Mouse (Mus musculus) myocyte (in vitro differentiated cells): Measurements from ENCODE around the gene Taf10. TPM values are rescaled to one million over a fixed set of nuclear protein-coding genes. Genes with fewer than 3 reads are reported as not detected.

Source experiments
- H3K27me3 ChIP-seq: one replicate; pipeline ENCODE4 v1.6.1; 2011; ENCODE audit not compliant: control insufficient read depth, insufficient read depth, insufficient read length
- H3K36me3 ChIP-seq: one replicate; pipeline ENCODE4 v1.6.1; 2011; ENCODE audit not compliant: control insufficient read depth, insufficient read depth
- H3K4me2 ChIP-seq: one replicate; pipeline ENCODE4 v1.6.1; 2011; ENCODE audit warnings: low read depth, control low read depth
- H3K4me3 ChIP-seq: one replicate; pipeline ENCODE4 v1.5.1; 2011; ENCODE audit warnings: mild to moderate bottlenecking, control low read depth, moderate library complexity
- H3K79me2 ChIP-seq: one replicate; pipeline ENCODE4 v1.6.1; 2011; ENCODE audit not compliant: control insufficient read depth, insufficient read depth
- H3ac ChIP-seq: one replicate; pipeline ENCODE4 v1.6.1; 2011; ENCODE audit not compliant: control insufficient read depth, insufficient read length
- CEBPB ChIP-seq: IDR thresholded peaks from 2 replicates; pipeline ENCODE4 v1.6.1; 2011; ENCODE audit warnings: mild to moderate bottlenecking, moderate library complexity; ENCODE audit not compliant: poor library complexity, insufficient read depth, severe bottlenecking
- E2F4 ChIP-seq: IDR thresholded peaks from one replicate; pipeline ENCODE4 v1.6.1; 2011; ENCODE audit warnings: mild to moderate bottlenecking, control low read depth, moderate library complexity; ENCODE audit not compliant: insufficient read depth
- MAX ChIP-seq: IDR thresholded peaks from one replicate; pipeline ENCODE4 v1.6.1; 2011; ENCODE audit warnings: low read depth, mild to moderate bottlenecking, control low read depth
- MYOD1 ChIP-seq, 3 experiments: IDR thresholded peaks; one replicate each; pipeline ENCODE4 v1.6.1; 2011; ENCODE audit warnings: control low read depth in 2 of 3, low read depth in 2 of 3, mild to moderate bottlenecking in 2 of 3, moderate library complexity in 1 of 3; ENCODE audit not compliant: insufficient read length in 2 of 3, control insufficient read depth in 1 of 3
- MYOG ChIP-seq, 3 experiments: IDR thresholded peaks; one replicate each; pipeline ENCODE4 v1.6.1; 2011; ENCODE audit warnings: control low read depth in 2 of 3, low read depth in 2 of 3, mild to moderate bottlenecking in 2 of 3; ENCODE audit not compliant: insufficient read length in 2 of 3, control insufficient read depth in 1 of 3, insufficient read depth in 1 of 3
- POLR2A ChIP-seq: IDR thresholded peaks from one replicate; pipeline ENCODE4 v1.6.1; 2011; ENCODE audit warnings: low read depth, mild to moderate bottlenecking, control low read depth, moderate library complexity; ENCODE audit not compliant: insufficient read length
- POLR2AphosphoS2 ChIP-seq: IDR thresholded peaks from one replicate; pipeline ENCODE4 v1.6.1; 2011; ENCODE audit warnings: low read depth, control low read depth; ENCODE audit not compliant: insufficient read length
- REST ChIP-seq: IDR thresholded peaks from one replicate; pipeline ENCODE4 v1.6.1; 2011; ENCODE audit warnings: mild to moderate bottlenecking, control low read depth, moderate library complexity; ENCODE audit not compliant: insufficient read depth, insufficient read length
- SRF ChIP-seq: IDR thresholded peaks from one replicate; pipeline ENCODE4 v1.6.1; 2011; ENCODE audit warnings: low read depth; ENCODE audit not compliant: control insufficient read depth, insufficient read length
- TCF12 ChIP-seq: IDR thresholded peaks from one replicate; pipeline ENCODE4 v1.6.1; 2011; ENCODE audit warnings: mild to moderate bottlenecking, control low read depth; ENCODE audit not compliant: poor library complexity, insufficient read depth, severe bottlenecking
- TCF3 ChIP-seq: IDR thresholded peaks from one replicate; pipeline ENCODE4 v1.6.1; 2011; ENCODE audit warnings: low read depth, control low read depth; ENCODE audit not compliant: insufficient read length
- USF1 ChIP-seq: IDR thresholded peaks from one replicate; pipeline ENCODE4 v1.6.1; 2011; ENCODE audit warnings: low read depth, mild to moderate bottlenecking, control low read depth, moderate library complexity
- polyA plus RNA-seq: library from polyadenylated mRNA; unstranded; fragments of >200 nt; fragmentation: generic; extraction: Trizol; gene quantifications from one replicate; pipeline ENCODE4 v1.2.1, GENCODE M21; 2012; ENCODE audit warnings: missing spikeins

Taf10 gene
- polyA plus RNA-seq, 1 experiment = 249 TPM

DNA sequence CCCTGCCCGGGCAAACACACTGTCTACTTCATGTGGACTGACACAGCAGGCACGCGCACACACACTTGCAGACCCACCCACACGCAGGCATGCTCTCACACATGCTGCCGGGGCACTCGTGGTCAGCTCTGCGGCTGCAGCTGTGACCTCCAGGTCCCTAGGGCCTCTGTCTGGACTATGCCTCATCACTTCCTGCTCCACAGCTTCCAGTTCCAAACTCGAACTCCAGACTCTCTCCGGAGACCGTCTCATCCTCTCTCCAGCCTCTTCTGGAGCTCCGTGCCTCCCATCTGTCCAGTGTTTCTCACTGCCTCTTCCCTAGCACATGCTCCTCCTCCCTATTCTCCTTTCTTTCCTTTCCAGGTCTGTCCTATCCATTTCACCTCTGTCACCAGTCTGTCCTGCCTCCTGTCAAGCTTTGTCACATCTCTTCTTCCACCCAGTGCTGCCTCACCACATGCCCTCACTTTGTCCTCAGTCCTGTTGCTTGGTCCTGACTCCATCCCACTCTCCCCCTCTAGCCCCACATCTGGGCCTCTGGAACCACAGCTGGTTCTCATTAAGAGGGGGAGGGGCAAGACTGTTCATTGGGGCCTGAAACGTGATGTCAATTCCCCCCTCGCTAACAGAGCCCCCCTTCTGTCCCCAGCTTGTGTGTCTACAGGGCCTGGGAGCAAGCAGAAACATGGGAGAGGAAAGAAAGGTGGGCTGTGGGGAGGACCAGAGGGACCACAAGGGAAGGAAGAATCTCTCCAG lies 33.8 kb upstream of the Taf10 start:
- Histone ChIP-seq H3K4me3 (no peak overlapping the region), H3K36me3 (no peaks in the 10 kb centered on the region), H3K27me3 (peaks cover 5% of the 10 kb centered on the region), H3ac (no peak overlapping the region), H3K4me2 (peak overlapping the region; percentile 77), H3K79me2 (no peaks in the 10 kb centered on the region)
- peak; percentile 95 for TF ChIP-seq TCF3
- no peak for TF ChIP-seq POLR2A
- TF ChIP-seq E2F4 = no peak
- no peak for TF ChIP-seq REST
- TF ChIP-seq CEBPB = no peak
- TF ChIP-seq USF1 = no peak
- no peak for TF ChIP-seq MAX
- peak in 2 of 3 experiments; percentile 94 to 97 for TF ChIP-seq MYOD1 (IDR thresholded peaks at IDR 0.05; ENCODE audit: control insufficient read depth in 1 of 3, insufficient read length in 2 of 3, low read depth in 2 of 3)
- no peak for TF ChIP-seq POLR2AphosphoS2
- peak; percentile 76 for TF ChIP-seq TCF12
- peak; percentile 26 to 99 (median 98) for TF ChIP-seq MYOG (IDR thresholded peaks at IDR 0.05; ENCODE audit: control insufficient read depth in 1 of 3, insufficient read depth in 1 of 3, insufficient read length in 2 of 3, low read depth in 2 of 3)
- no peak for TF ChIP-seq SRF

- no peaks in the 10 kb centered on the region for H3K36me3 ChIP-seq
- H3K4me3 ChIP-seq = no peak overlapping the region
- no peak for TF ChIP-seq MYOD1 (IDR thresholded peaks at IDR 0.05; ENCODE audit: control insufficient read depth in 1 of 3, insufficient read length in 2 of 3, low read depth in 2 of 3)
- no peak for TF ChIP-seq MYOG (IDR thresholded peaks at IDR 0.05; ENCODE audit: control insufficient read depth in 1 of 3, insufficient read depth in 1 of 3, insufficient read length in 2 of 3, low read depth in 2 of 3)
- TF ChIP-seq MAX = no peak
- TF ChIP-seq CEBPB = no peak
- TF ChIP-seq E2F4 = no peak
- no peak for TF ChIP-seq POLR2A
- TF ChIP-seq SRF = no peak
- no peak for TF ChIP-seq TCF3
- no peak for TF ChIP-seq USF1
- no peak for TF ChIP-seq REST
- TF ChIP-seq TCF12 = no peak
- no peak for TF ChIP-seq POLR2AphosphoS2
- H3K4me2 ChIP-seq = peak overlapping the region; percentile 77
- H3K79me2 ChIP-seq = no peaks in the 10 kb centered on the region
- no peak overlapping the region for H3ac ChIP-seq
- peaks cover 5% of the 10 kb centered on the region for H3K27me3 ChIP-seq
These were observed 33.2 kb upstream of the Taf10 start for GRCm38 (mm10) chr7:105777316-105777715.

DNA sequence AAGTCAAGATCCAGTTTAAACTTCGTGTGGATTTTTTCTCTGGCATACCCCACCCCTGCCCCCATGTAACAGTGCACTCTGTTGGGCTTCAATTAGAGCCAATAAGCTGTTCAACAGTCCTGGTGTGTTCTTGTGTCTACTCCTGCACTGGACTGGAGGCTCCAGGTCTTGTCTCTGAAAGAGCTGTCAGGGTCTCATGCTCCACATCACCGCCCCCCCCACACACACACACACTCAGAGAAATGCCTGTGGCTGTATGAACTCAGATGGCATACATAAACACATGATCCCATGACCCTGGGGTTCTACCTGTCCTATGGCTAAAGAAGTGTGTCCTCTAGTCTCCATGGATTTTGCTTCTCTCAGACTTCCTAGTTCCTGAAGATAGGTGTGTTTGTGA lies 31.9 kb upstream of the Taf10 start:
- H3K27me3 ChIP-seq = peaks cover 12% of the 10 kb centered on the region
- H3ac ChIP-seq = no peak overlapping the region
- no peak for TF ChIP-seq TCF3
- TF ChIP-seq CEBPB = no peak
- TF ChIP-seq USF1 = no peak
- TF ChIP-seq E2F4 = no peak
- TF ChIP-seq SRF = no peak
- TF ChIP-seq MYOG (IDR thresholded peaks at IDR 0.05; ENCODE audit: control insufficient read depth in 1 of 3, insufficient read depth in 1 of 3, insufficient read length in 2 of 3, low read depth in 2 of 3) = no peak
- H3K79me2 ChIP-seq = no peaks in the 10 kb centered on the region
- H3K4me2 ChIP-seq = no peak overlapping the region
- H3K36me3 ChIP-seq = no peaks in the 10 kb centered on the region
- no peak overlapping the region for H3K4me3 ChIP-seq

- Histone ChIP-seq H3K27me3 (peaks cover 14% of the 10 kb centered on the region), H3K36me3 (no peaks in the 10 kb centered on the region), H3ac (no peak overlapping the region), H3K79me2 (no peaks in the 10 kb centered on the region), H3K4me2 (no peak overlapping the region), H3K4me3 (no peak overlapping the region)
- TF ChIP-seq TCF12 (no peak), USF1 (no peak), POLR2A (no peak), CEBPB (no peak), MYOG (IDR thresholded peaks at IDR 0.05; ENCODE audit: control insufficient read depth in 1 of 3, insufficient read depth in 1 of 3, insufficient read length in 2 of 3, low read depth in 2 of 3) (no peak), TCF3 (no peak), E2F4 (no peak)
These were observed 30.5 kb upstream of the Taf10 start for GRCm38 (mm10) chr7:105774661-105775060.

GRCm38 (mm10) chr7:105773041-105773440 lies 28.9 kb upstream of the Taf10 start:
- H3K79me2 ChIP-seq = no peaks in the 10 kb centered on the region
- H3K27me3 ChIP-seq = peaks cover 14% of the 10 kb centered on the region
- no peak overlapping the region for H3K4me3 ChIP-seq
- no peak for TF ChIP-seq MAX
- TF ChIP-seq POLR2AphosphoS2 = no peak
- no peak for TF ChIP-seq TCF3
- no peak for TF ChIP-seq USF1
- TF ChIP-seq REST = no peak
- TF ChIP-seq MYOG (IDR thresholded peaks at IDR 0.05; ENCODE audit: control insufficient read depth in 1 of 3, insufficient read depth in 1 of 3, insufficient read length in 2 of 3, low read depth in 2 of 3) = no peak
- no peak for TF ChIP-seq POLR2A
- TF ChIP-seq MYOD1 (IDR thresholded peaks at IDR 0.05; ENCODE audit: control insufficient read depth in 1 of 3, insufficient read length in 2 of 3, low read depth in 2 of 3) = no peak
- TF ChIP-seq SRF = no peak
- no peak for TF ChIP-seq TCF12
- TF ChIP-seq CEBPB = no peak
- TF ChIP-seq E2F4 = no peak
- H3ac ChIP-seq = no peak overlapping the region
- H3K4me2 ChIP-seq = no peak overlapping the region
- H3K36me3 ChIP-seq = no peaks in the 10 kb centered on the region
